Mouse (Mus musculus): ENCODE results near the gene Gm11634.
"Not testable (repeated sequence)": the region's sequence is repeated elsewhere in the genome, so short reads cannot be mapped to it uniquely, and the experiment has no call there.

GRCm38 (mm10) chr11:101628733-101629417, 29.8 kb upstream of the Gm11634 start:
- TF ChIP-seq TCF12 (IDR thresholded peaks at IDR 0.05; ENCODE audit: low read depth, low read length); CTCF (IDR thresholded peaks at IDR 0.05 in 2 of 3, conservative IDR thresholded peaks at IDR 0.05 in 1 of 3; ENCODE audit: control insufficient read depth in 1 of 3, insufficient read depth in 1 of 3, low read depth in 2 of 3, low read length in 3 of 3, poor library complexity in 1 of 3, severe bottlenecking in 1 of 3); MAX (IDR thresholded peaks at IDR 0.05; ENCODE audit: low read length); POLR2AphosphoS2 (IDR thresholded peaks at IDR 0.05; ENCODE audit: low read length); CHD1 (IDR thresholded peaks at IDR 0.05; ENCODE audit: low read depth, low read length); ZKSCAN1 (IDR thresholded peaks at IDR 0.05; ENCODE audit: low read depth, low read length); JUND (IDR thresholded peaks at IDR 0.05; ENCODE audit: low read depth, low read length); POLR2A (IDR thresholded peaks at IDR 0.05; ENCODE audit: control insufficient read depth in 1 of 2, insufficient read depth in 1 of 2, low read depth in 1 of 2, low read length in 2 of 2, poor library complexity in 1 of 2); MAZ (IDR thresholded peaks at IDR 0.05; ENCODE audit: low read depth, low read length); CHD2 (IDR thresholded peaks at IDR 0.05; ENCODE audit: low read length); KAT2A (conservative IDR thresholded peaks at IDR 0.05; ENCODE audit: low read depth, low read length); TAL1 (IDR thresholded peaks at IDR 0.05; ENCODE audit: low read length): not testable (repeated sequence)
- TF ChIP-seq TBP (IDR thresholded peaks at IDR 0.05; ENCODE audit: low read depth, low read length) = peak; percentile 58; the same call in 1 of the 2 replicates
- peak; percentile 79 for TF ChIP-seq ZNF384 (IDR thresholded peaks at IDR 0.05; ENCODE audit: low read depth, low read length)

Data from MEL (cell line).